Comparison of ENCODE assay signal across 8 mouse cellular contexts in genomic region chr10:10558337-10558711, GRCm38 (mm10). TPM values are rescaled to one million over a fixed set of nuclear protein-coding genes. Genes with fewer than 3 reads are reported as not detected.
DNase-seq lines count a peak whose midpoint lies in the region; ATAC-seq and TF ChIP-seq lines count a peak whose summit lies in the region.

No protein-coding gene starts in this region.

- no peak for TF ChIP-seq POLR2A in cortical plate, adult 2 months (IDR thresholded peaks at IDR 0.05; ENCODE audit: extremely low read depth, insufficient read depth, low read length)

- no peak for TF ChIP-seq CTCF in cortical plate, adult 2 months (IDR thresholded peaks at IDR 0.05; ENCODE audit: extremely low read depth, insufficient read depth, low read length)

- peak overlapping the region; percentile 91 for H3K4me2 ChIP-seq in heart, embryonic 12.5 days
- peak overlapping the region; percentile 96 for H3K4me2 ChIP-seq in hindbrain, embryonic 15.5 days
- peak overlapping the region; percentile 85 for H3K4me2 ChIP-seq in midbrain, embryonic 12.5 days (replicated peaks)

- no peak for ATAC-seq in heart, embryonic 12.5 days (ENCODE audit: insufficient number of reproducible peaks, low FRiP score)
- 0 out of 2 replicates have a peak, but pooled peaks have one; percentile 61 for ATAC-seq in hindbrain, embryonic 15.5 days (ENCODE audit: low FRiP score, low read depth)
- peak; percentile 36 for ATAC-seq in midbrain, embryonic 12.5 days (ENCODE audit: low FRiP score, low read depth)

- no peaks in the 10 kb centered on the region for H3K4me1 ChIP-seq in heart, embryonic 12.5 days (replicated peaks)
- H3K4me1 ChIP-seq in cortical plate, adult 2 months (ENCODE audit: control insufficient read depth, insufficient read depth, low read length), result no peaks in the 10 kb centered on the region
- peaks cover 14% of the 10 kb centered on the region; the same call in 1 of the 2 replicates for H3K4me1 ChIP-seq in hindbrain, embryonic 15.5 days (replicated peaks)
- no peaks in the 10 kb centered on the region for H3K4me1 ChIP-seq in midbrain, embryonic 12.5 days

- peak overlapping the region; percentile 73 for H3K4me3 ChIP-seq in heart, embryonic 12.5 days
- peak overlapping the region; percentile 61 for H3K4me3 ChIP-seq in cortical plate, adult 2 months (ENCODE audit: insufficient read depth, low read length)
- H3K4me3 ChIP-seq in hindbrain, embryonic 15.5 days, result peak overlapping the region; percentile 65
- H3K4me3 ChIP-seq in midbrain, embryonic 12.5 days, result peak overlapping the region; percentile 61

- 32% methylated on average over 5 of the region's 5 CpGs for WGBS in heart, embryonic 12.5 days
- 37% methylated on average over 5 of the region's 5 CpGs for WGBS in hindbrain, embryonic 15.5 days
- WGBS in midbrain, embryonic 12.5 days, result 36% methylated on average over 5 of the region's 5 CpGs

- no peaks in the 10 kb centered on the region for H3K27me3 ChIP-seq in heart, embryonic 12.5 days (replicated peaks)
- H3K27me3 ChIP-seq in hindbrain, embryonic 15.5 days, result peaks cover 4% of the 10 kb centered on the region; the same call in 1 of the 2 replicates
- H3K27me3 ChIP-seq in midbrain, embryonic 12.5 days, result peaks cover 9% of the 10 kb centered on the region; the same call in 1 of the 2 replicates

- no peaks in the 10 kb centered on the region for H3K9me3 ChIP-seq in heart, embryonic 12.5 days (replicated peaks)
- H3K9me3 ChIP-seq in hindbrain, embryonic 15.5 days, result no peaks in the 10 kb centered on the region
- H3K9me3 ChIP-seq in midbrain, embryonic 12.5 days, result no peaks in the 10 kb centered on the region

- no peak overlapping the region for H3K27ac ChIP-seq in heart, embryonic 12.5 days (ENCODE audit: poor library complexity, severe bottlenecking)
- no peak overlapping the region for H3K27ac ChIP-seq in cortical plate, adult 2 months (ENCODE audit: insufficient read depth, low read length)
- no peak overlapping the region for H3K27ac ChIP-seq in hindbrain, embryonic 15.5 days (replicated peaks)
- H3K27ac ChIP-seq in midbrain, embryonic 12.5 days (replicated peaks), result no peak overlapping the region

- no peak overlapping the region for H3K9ac ChIP-seq in heart, embryonic 12.5 days
- peak overlapping the region; percentile 61; the same call in 1 of the 2 replicates for H3K9ac ChIP-seq in hindbrain, embryonic 15.5 days
- no peak overlapping the region for H3K9ac ChIP-seq in midbrain, embryonic 12.5 days (replicated peaks)

- intact Hi-C loops in heart, postnatal 25 days (cut with DNase I), result loop anchor here (1.0 to 5.0 kb wide), 2 partner anchors 150 to 201 kb away; no protein-coding TSS in a partner anchor

- H3K36me3 ChIP-seq in heart, embryonic 12.5 days, result no peaks in the 10 kb centered on the region
- H3K36me3 ChIP-seq in hindbrain, embryonic 15.5 days, result no peaks in the 10 kb centered on the region
- no peaks in the 10 kb centered on the region for H3K36me3 ChIP-seq in midbrain, embryonic 12.5 days

- DNase-seq in heart, postnatal 25 days (ENCODE audit: low spot score), result no peak
- DNase-seq in cerebellum, postnatal 25 days, result no peak
- DNase-seq in left cerebral cortex, adult 9 months (ENCODE audit: low spot score in 2 of 2), result no peak
- DNase-seq in cerebellum, postnatal 14 days, result no peak

RNA-seq across cellular contexts. Expression of gene Rab32, which starts 0.3 kb away (rescaled TPM):
- 11.0 and 11.6 TPM in 2 replicates for polyA plus RNA-seq in heart, embryonic 12.5 days (2016; fragmentation: Nextera tagmentation; extraction: Ambion mirVana)
- 1 to 10 TPM; 1.7 to 2.0 TPM for total RNA-seq in heart, postnatal 25 days (2021)
- 1.7 and 1.9 TPM in 2 replicates for polyA plus RNA-seq in cortical plate, adult 2 months (2012; rRNA removed)
- polyA plus RNA-seq in hindbrain, embryonic 15.5 days (2015; fragmentation: Nextera tagmentation; extraction: Ambion mirVana), result 5.1 and 5.9 TPM in 2 replicates
- 10.5 and 11.1 TPM in 2 replicates for polyA plus RNA-seq in midbrain, embryonic 12.5 days (2016; fragmentation: Nextera tagmentation; extraction: Ambion mirVana)
